Mouse (Mus musculus) heart, adult 8-10 months (tissue): Measurements from ENCODE around the gene Slc12a7. TPM values are rescaled to one million over a fixed set of nuclear protein-coding genes. Genes with fewer than 3 reads are reported as not detected.
A peak's percentile ranks its signal among the peaks of the same experiment; 100 is the strongest.

Source experiments
- DNase-seq: peaks from one replicate; pipeline ENCODE4 v3.0.0; 2022; ENCODE audit warnings: low spot score
- total RNA-seq, 4 experiments: library from RNA; stranded (reverse); gene quantifications; 2 replicates each; pipeline ENCODE4 v1.2.4; 2022

Gene Slc12a7
- total RNA-seq, 4 experiments from 2014 or later: 207 to 245 (median 212) TPM

DNA sequence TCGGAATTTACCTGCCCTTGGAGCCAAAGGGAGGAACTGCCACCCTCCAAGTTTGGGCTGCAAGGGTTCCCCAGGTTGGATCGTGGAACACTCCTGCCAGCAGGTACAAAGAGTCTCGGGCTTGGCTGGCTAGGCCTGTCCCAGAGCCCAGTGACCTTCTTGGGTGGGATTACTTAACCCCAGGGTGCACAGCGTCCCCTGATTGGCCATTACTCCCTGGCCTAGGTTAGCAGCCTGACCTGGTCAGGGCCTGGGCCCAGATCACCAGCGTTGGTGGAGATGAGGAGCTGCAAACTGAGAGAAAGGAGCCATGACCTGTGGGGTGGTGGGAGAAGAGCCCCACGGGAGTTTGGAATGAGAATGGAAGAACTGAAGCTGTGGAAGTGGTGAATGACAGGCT is 30.0 kb downstream of the Slc12a7 start:
- no peak for DNase-seq

DNA sequence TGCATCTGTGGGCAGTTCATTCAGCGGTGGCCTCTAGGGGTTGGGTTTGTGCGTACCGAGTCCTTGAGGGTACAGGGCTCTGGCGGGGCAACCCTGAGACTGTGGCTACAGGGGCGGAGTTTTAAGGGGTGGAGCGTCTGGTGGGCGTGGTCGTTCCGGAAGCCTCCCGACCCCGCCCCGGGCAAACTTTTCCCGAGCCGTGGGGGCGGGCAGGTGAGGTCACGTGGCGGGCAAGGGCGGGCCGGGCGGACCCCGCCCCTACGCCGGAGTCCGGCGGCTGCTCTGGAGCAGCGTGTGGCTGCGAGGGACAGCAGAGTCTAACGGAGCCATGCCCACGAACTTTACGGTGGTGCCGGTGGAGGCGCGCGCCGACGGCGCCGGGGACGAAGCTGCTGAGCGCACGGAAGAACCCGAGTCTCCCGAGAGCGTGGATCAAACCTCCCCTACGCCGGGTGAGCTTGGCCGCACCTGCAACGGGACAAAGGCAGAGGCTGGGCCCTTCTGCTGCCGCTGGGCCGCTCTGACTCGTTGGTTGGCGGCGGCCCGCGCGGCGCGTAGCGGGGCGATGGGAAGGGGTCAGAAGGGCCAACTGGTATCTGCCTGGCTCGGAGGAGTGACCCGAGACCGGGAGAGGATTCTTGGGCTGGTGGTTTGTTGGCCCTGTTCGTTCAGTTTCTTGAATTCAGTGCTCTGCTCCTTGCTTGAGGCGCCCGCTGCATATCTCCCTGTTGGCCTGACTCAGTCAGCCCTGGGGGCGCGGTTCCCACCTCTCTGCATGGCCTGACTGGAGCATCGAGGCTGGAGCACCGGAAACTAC is 30.8 kb downstream of the Slc12a7 start:
- DNase-seq: peak; percentile 88

DNA sequence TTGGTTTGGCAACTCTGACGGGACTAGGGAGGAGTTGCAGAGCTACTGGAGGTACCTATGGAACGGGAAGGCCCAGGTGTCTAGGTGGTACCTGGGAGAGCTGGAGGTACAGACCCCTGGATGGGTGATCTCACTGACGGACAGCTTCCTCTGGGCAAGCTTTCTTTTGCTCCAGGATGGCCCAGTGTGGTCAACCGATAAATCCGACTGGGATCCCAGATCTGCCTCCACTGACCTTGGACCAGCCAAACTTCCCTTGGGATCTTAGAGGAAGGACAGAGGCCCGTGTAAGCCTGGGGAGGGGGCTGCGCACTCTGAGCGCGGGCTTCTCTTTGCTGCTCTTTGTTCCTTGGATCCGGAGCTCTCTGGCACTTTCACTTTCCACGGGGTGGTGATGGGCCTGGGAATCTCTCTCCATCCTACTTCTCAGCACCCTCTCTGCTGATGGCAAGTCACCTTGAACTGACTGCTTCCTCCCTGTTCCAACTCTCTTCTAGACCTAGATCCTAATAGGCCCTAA is 31.4 kb downstream of the Slc12a7 start:
- no peak for DNase-seq

DNA sequence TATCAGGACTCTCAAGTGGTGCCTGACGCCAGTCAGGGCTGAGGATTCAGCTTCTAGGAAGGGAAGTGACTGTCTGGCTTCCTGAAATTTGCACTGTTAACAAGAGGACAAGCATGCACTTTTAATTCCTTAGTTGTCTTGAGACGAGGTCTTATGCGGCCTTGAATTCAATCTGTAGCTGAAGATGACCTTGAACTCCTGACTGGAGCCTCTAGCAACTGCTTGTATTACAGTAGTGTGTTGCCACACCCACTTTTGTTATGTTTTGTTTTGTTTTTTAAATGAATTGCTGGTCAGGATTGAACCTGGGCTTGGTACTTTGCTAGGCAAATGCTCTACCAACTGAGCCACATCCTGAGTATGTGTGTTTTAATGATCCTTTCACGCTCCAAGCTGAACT is 32.5 kb downstream of the Slc12a7 start:
- DNase-seq: no peak

DNA sequence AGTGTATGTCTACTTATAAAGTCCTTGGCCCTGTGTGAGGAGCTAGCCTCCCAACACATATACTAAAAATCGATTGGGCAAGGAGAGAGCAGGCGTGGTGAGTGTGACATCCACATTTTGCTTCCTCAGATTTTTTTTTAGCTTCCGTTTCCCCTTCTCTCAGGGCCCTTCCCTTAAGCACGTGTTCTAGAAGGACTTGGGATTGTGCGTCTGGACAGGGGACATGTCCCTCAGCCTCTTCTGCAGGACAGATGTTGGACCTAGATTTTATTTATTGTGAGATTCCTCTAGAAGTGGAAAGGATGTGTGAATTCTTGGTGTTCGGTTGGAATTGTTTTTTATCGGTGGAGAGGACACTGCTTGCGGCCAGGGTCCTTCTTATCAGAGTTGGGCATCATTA is 34.3 kb downstream of the Slc12a7 start:
- DNase-seq: no peak

DNA sequence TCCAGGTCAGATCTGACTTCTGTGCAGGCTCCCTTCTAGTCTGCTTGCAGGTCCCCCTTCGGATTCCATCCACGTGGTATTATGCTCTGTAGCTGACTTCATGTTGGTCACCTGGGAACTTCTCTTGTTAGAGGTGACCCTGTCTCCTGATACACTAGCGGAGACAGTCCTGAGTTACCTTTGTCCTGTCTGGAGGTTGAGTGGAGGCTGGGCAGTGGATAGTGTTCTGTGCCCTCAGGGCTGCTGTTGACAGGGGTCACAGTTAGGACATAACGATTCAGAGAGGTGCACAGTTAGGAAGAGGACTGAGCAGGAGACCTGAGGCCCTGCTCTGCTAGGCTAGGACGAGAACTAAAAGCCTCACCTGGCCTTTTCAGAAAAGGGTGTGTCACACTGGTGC is 34.9 kb downstream of the Slc12a7 start:
- DNase-seq: no peak

DNA sequence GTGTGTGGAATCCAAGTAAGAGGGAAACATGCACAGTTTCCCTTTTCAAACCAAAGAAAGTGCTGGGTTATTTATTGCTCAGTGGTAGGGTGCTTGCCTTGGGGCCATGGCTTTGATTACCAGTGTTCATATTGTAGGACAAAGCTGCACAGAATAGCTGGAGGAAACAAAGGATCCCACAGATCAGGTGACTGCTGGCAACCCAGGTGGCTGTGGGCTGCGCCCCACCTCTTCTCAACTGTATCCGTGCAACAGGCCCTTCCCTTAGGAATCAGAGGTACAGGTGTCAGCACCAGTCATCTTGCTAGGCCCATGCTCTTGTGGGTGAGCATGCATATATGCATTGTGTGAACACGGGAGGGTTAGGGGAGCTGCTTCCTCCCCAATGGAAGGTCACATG is 35.4 kb downstream of the Slc12a7 start:
- DNase-seq: no peak

DNA sequence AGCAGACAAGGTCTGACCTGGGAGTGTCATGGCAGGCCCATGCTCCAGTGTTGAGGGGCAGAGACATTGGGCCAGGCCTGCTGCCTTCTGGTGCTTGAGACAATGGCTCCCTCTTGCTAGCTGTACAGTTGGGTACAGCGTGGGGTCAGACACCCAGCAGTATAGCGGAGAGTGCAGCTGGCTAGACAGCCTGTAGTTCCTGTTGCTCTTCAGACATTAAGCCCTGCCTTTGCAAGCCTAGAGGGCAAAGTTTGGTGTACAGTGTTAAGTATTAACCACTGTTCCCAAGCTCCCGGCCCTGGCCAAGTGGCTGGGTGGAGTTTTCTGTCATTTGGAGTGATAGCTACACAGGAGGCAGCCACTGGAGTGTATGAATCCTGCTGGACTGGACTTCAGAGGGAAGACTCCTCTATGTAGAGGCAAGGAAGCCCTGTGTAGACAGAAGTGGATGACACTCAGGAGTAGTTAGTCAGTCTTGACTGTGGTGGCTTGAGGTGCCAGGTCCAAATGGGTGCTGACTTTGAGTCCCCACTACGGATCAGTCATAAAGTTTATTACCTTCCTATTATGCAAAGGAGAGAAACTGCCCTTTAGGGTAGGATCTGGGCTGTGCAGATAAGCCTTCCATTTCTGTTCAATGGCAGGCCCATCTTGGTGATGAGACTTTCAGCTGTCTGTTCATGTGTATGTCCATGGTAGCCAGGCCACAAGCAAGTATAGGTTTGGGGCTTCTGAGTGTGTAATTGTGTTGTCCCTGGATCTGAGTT is 37.2 kb downstream of the Slc12a7 start:
- no peak for DNase-seq

DNA sequence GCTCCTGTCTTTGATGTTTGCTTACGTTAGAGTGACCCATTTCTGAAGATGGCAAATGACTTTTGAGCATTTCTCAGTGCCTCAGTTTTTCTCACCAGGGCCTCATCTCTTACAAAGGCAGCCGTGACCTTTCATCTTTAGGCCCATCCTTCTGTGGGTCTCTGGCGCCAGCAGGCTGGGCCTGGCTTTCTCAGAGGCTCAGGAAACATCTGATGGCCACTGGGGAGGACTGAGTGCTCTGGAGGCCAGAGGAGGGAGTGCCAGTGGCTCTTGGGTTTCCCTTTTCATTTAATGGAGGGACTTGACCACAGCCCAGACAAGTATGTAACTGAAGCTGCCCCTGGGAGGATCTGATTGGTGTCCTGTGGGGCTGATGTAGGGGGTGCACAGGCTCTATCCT is 38.2 kb downstream of the Slc12a7 start:
- no peak for DNase-seq

DNA sequence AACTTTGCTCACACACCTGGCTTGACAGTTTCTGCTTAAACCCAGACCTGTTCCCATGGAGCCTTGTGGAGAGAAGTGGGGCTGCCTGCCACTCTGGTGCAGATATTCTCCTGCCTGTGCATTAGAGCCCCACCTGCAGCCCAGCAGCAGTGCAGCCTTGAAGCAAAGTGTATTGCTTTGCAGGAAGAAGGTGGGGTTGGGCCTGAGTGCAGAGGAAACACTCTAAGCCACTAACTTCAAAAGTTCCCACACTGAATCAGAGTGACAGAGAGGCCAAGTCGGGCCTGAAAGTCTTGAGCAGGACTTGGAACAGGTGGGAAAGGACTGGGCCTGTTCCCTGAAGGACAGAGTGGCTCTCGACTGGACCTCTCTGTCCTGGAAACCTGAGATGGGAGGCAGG is 39.8 kb downstream of the Slc12a7 start:
- DNase-seq: no peak

DNA sequence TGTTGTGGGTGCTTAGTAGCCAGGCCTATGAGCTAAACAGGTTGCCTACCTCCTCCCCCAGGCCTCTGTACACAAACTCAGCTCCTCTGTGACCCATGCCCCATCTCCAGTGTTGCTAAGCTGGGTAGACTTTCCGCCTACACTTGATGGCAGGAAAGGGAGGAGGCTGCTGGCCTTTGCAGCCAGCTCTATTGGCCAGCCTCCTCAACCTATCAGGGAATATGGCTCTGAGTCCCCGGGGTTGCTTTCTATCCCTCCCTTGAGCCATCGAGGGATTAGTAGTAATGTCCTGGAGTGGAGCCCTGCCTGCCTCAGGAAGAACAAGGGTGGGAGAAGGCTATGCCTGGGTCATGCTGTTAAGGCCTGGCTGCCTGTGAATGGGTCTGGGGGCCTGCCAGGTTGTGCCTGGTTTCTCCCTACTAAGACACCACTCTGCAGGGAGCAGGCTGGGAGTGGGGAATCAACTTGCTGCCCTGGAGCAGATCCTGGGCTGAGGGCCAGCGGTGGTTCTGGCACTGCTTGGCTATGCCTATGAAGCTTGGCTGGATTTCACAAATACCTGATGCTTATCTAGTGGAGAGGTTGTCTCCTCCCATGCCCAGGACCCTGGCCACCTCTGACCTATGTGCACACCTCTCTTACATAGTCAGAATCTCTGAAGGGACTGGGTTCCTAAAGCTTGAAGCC is 40.8 kb downstream of the Slc12a7 start:
- no peak for DNase-seq

DNA sequence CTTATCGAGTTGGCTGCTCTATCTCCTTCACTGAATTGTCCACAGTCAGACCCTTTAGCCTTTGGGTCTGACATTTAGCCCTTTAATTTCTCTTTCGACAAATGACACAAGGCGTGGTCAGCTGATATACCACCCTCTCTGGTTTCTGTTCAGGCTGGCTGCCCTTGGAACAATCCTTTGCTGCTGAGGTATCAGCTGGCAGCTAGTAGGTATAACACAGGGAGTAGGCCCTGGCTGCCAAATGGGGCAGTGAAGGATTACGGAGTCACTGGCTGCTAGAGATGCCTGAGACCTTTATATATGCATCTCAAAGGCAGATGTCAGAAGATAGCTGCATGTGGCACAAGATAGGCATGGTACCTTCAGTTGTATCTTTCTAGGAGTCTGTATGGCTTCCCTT is 42.9 kb downstream of the Slc12a7 start:
- peak; percentile 40 for DNase-seq

DNA sequence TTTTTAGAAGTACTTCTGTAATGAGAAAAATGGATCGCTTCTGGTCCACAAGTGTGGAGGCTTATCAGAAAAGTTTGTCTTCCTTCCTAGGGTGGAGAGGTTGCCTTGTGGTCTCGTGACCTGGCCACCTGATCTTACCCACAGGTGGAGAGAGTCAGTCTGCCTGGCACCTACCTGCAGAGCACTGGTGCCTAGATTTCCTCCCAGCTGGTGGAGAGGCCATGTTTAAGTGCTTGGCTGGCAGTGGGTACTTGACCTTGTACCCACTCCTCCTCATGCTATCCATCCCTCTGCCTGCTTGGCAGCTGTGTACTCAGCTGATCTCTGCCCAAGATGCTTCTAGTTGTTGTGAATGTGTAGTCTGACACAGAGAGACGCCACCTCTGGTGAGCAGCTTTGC is 44.7 kb downstream of the Slc12a7 start:
- no peak for DNase-seq

DNA sequence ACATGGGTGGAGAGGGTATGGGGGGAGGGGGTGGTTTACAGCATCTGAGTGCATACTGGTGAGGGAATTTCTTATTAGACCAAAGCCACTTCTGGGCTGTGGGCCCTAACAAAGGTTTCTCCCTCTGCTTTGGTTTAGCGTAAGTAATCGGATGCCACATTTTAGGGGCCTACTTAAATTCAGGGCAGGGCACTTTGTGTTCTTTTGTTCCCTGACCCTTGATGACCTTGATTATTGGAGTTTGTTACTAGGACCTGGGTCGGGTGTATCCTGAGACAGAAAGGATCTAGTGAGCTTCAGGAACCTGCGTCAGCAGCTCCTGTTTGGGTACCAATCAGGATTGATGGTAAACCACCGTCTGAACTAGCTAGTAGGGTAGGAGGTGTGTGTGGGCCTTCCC is 49.6 kb downstream of the Slc12a7 start:
- DNase-seq: no peak

DNA sequence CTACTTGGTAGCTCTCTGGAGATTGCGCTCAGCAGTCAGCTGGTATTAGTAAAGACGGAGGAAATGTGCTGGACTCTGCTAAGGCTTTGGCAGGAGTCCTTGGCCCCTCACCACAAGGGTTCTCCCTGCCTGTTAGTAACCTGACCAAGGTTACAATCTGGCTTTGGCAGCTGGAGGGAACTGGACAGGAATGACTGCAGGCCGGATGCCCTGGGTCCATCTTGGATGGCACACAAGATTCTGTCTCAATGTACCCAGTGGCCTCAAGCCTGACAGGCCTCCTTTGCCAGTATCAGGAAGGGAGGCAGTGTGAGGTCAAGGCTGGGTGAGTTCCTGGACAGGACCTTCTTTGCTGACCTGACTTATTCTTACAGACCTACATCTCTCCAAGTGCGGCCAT is 59.3 kb downstream of the Slc12a7 start:
- no peak for DNase-seq

DNA sequence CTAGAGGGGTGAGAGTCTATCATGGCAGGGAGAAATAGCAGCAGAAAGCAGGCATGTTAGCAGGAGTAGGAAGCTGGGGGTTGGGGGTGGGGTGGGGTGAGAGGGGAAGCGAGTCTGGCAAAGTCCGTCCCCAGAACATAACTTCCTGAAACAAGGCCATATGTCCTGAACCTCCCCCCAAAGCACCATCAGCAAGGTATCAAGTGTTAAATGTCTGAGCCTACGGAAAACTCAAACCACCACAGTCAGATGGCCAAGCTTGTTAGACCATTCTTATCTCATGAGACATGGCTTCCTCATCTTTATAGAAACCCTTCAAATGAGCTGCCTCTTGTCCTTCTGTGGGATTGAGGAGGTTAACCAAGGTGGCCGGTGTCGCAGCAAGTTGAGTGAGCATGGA is 60.3 kb downstream of the Slc12a7 start:
- DNase-seq: no peak

DNA sequence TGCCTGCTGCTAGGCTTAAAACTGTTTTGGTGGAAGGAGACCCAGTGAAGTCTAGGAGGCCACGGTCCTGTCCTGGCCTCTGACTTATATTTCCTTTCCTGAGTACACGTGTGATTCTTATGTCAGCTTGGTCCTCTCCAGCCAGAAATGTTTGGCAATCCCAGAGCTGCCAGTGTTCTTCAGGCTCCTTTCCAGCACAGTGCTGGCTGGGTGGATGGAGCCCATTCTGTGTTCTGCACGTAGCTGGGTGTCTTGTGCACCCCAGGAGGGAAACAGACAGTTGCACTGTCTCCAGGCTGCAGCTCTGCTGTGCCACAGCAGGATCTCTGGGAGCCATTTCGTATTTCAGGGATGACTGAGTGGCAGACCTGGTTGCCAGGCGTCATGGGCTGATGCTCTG is 66.2 kb downstream of the Slc12a7 start:
- no peak for DNase-seq

DNA sequence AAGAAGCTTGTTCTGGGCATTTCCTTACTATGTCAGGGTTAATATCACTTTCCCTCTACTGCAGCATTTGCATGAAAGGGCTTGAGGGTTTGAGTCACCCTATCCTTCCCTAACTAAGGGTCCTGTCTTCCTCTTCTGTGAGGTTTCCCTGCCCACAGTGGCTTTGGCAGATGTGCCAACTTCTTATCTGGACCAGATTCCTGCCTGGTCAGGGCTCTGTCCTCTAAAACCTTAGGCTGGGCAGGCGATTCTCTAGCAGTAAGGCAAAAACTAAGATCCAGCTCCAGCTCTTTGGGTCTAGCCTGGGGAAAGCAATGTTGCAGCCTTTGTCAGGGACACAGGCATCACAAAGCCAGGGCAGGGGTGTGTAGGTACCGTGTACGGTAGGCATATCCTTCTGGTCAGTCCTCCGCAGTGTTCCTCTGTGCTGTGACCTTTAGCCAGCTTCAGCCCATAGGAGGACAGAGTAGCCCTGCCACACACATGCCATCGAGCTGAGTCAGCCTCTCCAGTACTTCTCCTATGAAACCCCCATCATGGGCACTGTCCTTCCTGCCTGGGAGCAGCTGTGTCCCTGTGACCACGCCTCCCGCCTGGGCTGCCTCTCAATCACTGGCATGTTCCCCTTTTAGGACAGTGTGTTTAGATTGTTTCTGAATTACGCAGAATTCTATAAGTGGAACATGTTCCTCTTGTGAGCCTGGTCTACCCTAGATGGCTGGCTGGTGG is 70.7 kb downstream of the Slc12a7 start:
- peak; percentile 86 for DNase-seq

DNA sequence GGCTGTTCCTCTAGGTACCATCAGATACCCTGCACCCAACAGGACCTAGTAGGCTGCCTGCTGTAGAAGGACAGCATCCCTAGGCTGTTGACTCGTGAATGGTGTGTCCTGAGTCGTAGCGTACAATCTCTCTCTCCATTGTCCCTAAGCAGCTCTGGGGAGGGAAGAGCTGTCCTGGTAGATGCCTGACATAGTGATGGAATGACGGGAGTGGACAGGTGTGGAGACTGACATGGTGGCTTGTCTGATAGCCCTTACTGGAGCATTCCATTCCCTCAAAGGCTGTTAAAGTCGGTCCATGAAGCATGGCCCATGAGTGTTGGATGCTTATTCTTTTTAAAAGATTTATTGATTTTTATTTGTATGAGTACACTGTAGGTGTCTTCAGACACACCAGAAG is 72.0 kb downstream of the Slc12a7 start:
- no peak for DNase-seq

DNA sequence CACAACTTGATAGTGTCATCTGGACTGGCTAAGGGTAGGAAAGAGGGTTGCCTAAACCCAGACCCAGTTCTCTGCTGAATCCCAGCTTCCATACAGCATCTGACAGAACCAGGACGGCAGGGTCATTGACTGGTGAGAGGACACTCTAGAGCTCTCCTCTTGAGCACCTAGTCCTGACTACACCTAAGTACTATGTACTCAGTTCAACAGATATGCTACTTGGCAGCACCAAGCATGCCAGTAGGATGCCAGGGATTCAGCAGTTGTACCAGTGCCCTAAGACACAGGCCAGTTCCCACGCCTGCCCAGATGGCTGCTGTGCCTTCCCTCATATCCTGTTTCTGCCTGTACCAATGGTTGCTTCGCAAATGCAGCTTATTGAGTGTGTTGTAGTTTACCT is 80.0 kb downstream of the Slc12a7 start:
- DNase-seq: no peak

DNA sequence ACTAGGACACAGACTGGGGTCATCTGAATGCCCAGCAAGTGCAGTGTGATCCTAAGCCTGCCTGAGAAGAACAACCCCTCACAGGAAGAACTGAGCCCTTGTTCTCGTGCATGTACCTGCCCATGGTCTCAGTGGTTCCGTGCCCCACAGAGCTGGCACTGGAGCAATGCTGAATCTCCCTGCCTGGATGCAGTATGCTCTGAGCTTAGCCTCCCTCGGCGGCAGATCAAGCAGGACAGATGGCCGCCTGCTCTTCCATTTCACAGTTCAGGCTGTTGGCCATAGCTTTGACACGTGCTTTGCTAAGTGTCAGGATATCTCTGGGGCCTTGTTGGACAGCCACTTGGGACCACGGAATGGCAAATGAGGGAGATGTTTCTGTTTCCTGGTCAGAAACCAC is 81.3 kb downstream of the Slc12a7 start:
- no peak for DNase-seq

DNA sequence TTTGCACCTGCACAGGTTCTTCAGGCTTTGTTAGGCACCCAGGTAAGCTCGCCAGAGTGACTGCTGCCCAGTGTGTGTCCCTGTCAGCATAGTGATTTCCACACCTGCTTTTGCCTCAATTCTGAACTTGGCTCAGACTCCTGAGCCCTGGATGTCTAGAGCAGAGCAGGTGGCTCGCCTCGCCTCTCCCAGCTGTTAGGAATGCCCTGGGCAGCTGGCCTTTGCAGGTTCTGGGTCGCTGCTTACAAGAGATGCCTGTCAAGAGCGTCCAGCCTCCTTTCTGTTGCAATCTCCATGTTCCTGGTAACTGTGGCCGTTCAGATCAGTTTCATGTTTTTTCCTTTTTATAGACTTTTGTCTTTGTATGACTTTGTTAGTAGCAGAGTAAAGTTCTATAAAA is 83.4 kb downstream of the Slc12a7 start:
- DNase-seq: no peak
